In the genomic region with DNA sequence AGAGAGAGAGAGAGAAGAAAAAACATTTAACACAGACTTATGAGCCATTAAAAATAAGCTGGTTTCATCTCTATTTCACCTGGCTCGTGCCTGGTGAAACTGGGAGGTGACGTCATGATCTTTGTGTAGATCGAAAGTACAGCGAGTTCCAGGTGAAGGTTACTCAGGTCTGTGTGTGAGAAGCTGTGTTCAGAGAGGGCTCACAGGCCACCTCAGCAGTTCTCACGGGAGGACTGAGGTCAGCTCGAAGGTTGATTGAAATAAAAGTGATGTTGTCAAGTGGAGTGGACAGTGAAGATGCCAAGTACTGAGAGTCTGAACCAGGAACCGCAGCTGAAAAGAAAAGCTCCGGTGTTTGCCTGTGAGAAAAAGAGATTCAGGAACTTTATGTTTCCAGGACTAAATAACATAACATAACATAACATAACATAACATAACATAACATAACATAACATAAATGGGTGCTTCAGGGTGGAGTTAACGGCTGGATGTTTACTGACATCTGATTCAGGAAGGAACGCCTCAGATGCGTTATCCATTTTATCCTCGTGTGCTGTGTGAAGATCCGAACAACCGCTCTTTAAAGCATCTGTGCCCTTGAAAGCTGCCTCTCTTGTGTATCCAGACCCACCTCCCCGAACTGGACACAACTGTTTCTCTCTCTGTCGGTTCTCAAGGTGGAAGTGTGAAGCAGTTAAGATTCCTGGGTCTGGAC, we compare ENCODE assay signal across 1 mouse cellular context.
TF ChIP-seq lines count a peak whose summit lies in the region.

No protein-coding gene starts in this region.

TF ChIP-seq in MEL, 35 proteins besides CTCF, POLR2A, EP300 and RAD21 (continued from another document):
- TF ChIP-seq CHD2 (IDR thresholded peaks at IDR 0.05; ENCODE audit: low read length), result no peak
TF ChIP-seq in MEL: peak in this region for 6.
